Mouse (Mus musculus) MEL-GATA-1-ER (cell line): ENCODE data around the gene A930009A15Rik.
A peak's percentile ranks its signal among the peaks of the same experiment; 100 is the strongest.

Source experiments
- DNase-seq: peaks from one replicate; pipeline ENCODE4 v3.0.0-alpha.2; 2012; ENCODE audit warnings: low read depth; ENCODE audit errors: extremely low read depth

A930009A15Rik gene

DNA sequence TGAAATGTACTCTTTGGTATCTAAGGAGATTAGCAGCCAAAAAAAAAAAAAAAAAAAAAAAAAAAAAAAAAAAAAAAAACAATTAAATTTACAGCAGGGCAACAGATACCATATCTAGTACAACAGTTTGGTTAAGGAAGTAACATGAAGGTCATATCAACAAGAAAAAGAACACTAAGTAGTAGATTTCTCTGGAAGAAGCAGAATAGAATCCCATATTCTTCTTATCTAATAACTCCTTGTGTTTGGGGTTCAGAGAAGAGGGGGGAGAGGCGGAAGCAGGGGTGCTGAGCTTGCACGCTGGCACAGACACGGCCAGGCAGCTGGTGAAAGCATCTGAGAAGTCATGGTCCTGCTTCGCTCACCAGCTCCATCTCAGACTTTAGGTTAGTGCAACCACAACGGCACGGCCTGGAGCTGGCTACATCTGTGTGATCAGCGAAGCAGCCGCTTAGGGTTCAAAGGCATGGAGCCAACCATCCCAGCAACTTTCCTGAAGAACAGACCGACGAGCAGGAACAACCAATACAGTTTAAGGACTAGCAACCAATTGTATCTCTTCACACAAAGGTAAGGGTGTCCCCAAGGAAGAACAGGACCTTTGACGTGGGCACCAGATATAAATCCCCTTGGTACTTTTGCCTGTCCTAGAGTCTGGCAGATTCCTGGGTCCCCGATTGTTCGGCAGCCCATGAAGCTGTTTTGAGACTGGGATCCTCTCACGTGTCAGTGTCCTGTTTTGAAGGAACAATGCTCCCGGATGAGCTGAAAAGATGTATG lies at the start of gene A930009A15Rik:
Gene A930009A15Rik (plus strand): TSS at position 275 of the 780 bp plus-strand sequence.
- peak; percentile 57 for DNase-seq

- no peak for DNase-seq
Measured at GRCm38 (mm10) chr10:115520200-115521080, 49.3 kb upstream of the A930009A15Rik start.

GRCm38 (mm10) chr10:115521081-115521451 lies 48.7 kb upstream of the A930009A15Rik start:
- DNase-seq, result no peak

DNA sequence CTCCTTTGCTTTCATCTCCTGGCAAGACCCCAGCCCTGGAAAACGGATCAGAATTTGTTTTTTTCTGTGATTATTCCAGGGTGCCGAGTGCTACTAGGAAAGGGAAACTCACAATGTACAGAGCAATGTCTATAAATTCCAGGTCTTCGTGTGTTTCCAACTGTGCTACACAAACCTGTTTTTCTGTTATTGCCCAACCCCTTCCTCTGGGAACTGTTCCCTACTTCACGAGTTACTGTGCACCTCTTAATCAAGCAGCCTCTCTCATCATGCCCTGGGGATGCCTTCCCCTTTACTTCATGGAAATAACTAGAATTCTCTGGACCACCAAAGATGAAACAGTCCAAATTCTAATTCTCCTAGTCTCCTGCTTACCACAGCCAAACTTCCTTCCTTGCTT lies 40.9 kb upstream of the A930009A15Rik start:
- no peak for DNase-seq

DNA sequence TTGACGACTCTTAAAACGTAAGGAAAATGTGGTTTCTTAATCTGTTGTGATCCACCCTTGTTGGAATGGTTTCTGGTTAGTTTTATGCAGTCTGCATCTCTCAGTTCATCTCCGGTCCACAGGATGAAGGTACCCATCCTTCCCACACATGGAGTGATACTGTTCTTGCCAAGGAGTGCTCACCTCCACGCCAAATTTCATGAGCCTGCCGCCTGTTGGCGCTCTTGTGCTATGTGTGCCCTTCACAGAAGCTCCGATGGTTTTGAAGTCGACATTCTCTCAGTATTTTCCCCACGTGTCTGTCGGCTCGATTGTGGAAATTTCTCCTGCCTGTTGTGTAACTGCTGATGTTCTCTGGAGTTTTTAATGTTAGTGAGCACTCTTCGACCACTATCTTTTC lies 40.0 kb upstream of the A930009A15Rik start:
- DNase-seq, result no peak

DNA sequence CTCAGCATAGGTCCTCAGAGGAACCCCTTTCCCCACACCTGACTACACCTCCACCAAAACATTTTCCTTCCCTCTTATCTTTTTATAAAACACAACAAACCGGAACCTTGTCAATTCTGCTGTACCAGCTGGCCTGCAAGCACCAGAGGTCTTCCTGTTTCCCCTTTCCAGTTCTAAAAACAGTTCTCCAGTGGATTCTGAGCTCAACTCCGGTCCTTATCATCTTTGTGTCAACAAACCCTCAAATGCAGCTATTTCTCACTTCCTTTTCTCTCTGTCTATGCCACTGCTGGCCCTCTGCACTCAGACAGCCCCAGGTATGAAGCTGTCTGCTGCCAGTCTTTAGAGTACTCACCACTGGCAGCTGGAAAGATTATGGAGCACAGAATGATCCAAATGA lies 39.0 kb upstream of the A930009A15Rik start:
- peak; percentile 47 for DNase-seq

DNA sequence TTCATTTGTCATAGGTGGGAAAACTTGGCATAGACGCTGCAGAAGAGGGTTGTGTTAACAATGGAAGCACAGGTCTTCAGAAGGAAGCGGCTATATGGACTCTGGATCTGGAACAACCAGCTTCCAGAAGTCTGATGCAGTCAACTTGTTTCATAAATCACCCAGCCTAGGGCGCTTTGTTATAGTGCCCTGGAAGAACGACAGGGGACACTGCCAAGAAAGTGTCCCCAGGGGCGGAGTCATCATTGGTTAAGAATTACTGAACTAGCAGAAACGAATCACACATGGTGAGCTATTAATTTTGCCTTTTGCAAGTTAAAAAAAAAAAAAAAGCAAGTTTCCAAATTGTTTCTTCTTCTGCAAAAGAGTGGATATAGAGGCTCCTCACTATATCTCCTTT lies 26.9 kb upstream of the A930009A15Rik start:
- DNase-seq, result no peak

DNA sequence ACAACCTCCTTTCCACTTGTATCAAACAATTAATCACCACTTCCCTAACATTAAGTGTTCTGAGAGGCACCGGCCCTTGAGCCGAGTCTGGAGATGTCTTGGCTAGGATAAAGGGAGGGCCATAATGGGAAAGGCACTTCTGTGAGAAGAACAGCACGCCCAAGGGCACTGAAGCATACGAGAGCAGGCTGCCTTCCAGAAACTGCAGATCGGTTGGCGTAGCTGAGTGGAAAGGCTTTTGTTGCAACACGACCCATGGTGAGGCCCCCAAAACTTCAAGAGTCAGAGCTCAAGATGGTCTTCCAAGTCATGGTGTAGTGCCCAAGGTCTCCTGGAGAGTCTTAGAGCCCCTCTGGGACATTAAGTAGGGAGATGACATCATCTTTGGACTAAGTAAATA lies 19.5 kb upstream of the A930009A15Rik start:
- no peak for DNase-seq

GRCm38 (mm10) chr10:115551069-115551468 lies 18.7 kb upstream of the A930009A15Rik start:
- no peak for DNase-seq

- no peak for DNase-seq
Measured at GRCm38 (mm10) chr10:115553352-115554113, 16.3 kb upstream of the A930009A15Rik start.

- DNase-seq, result no peak
Measured at GRCm38 (mm10) chr10:115555191-115555765, 14.5 kb upstream of the A930009A15Rik start.

GRCm38 (mm10) chr10:115556738-115557242 lies 13.0 kb upstream of the A930009A15Rik start:
- DNase-seq, result no peak

GRCm38 (mm10) chr10:115561136-115561880 lies 8.5 kb upstream of the A930009A15Rik start:
- no peak for DNase-seq

DNA sequence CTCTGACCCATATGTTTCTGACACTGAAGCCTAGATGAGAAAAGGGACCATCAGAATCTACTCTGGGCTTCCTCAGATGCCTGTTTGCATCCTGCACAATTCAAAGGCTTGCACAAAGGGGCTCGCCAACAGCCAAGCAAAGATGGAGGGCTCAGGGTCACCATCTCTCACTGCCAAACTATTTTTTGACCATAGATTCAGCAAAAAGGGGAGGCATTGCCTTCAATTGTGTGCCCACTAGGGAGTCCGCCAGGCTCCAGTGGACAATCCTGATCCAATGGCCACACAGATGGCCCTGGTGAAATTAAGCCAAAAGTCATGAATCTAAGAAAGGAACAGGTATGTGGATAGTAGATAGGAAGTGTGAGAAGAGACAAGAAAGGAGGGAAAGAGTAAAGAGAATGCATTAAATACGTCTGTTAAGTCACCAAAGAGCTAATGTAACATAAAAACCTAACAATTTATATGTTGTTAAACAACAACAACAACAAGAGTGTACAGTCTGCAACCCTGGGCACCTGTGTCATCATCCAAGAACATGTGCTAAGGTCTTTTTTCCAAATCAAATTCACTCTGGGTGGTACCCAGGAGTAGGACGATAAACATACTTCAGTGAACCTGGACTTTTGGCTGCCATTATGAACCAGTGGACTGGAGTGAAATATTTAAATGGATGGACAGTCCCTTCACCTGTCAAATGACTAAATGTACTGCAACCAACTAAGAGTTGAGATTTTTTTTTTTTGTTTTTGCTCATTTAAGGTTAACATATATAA lies 6.7 kb upstream of the A930009A15Rik start:
- no peak for DNase-seq

DNA sequence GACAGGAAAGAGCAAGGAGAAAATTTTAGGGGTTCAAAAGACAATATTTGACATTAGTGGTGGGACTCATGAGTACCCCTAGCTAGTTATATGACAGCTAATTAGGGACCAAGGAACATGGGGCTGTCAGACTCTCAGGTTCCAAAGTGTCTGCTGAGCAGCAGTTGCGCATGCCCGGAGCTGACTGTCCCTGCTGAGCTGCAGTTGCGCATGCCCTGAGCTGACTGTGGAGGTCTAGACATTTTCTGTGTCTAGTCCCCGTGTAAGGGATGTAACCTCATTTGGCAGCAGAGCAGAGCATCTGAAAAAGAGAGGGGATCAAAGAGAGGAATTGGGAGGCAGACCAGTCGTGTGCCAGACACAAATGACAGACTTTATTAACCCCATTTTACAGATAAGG lies 5.8 kb upstream of the A930009A15Rik start:
- DNase-seq, result no peak

GRCm38 (mm10) chr10:115570577-115570976 lies 791 bp downstream of the A930009A15Rik start:
- DNase-seq, result no peak

DNA sequence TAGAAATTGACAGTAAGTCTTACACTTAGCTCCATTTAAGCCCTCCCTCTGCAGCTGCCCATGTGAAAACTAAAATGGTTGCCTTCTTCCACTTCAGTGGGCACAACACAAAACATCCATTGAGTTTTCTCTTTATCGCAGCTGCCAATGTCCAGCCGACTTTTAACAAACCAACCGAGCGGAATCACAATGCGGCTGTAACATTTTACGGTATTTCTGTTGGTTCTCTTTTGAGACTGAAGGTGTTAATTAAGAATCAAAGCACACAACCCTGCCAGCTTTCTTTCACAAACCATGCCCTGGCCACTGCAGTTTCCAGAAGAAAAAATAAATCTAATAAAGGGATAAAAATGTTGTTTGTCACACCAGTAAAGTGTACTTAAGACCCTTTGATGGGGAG lies 1.5 kb downstream of the A930009A15Rik start:
- no peak for DNase-seq

DNA sequence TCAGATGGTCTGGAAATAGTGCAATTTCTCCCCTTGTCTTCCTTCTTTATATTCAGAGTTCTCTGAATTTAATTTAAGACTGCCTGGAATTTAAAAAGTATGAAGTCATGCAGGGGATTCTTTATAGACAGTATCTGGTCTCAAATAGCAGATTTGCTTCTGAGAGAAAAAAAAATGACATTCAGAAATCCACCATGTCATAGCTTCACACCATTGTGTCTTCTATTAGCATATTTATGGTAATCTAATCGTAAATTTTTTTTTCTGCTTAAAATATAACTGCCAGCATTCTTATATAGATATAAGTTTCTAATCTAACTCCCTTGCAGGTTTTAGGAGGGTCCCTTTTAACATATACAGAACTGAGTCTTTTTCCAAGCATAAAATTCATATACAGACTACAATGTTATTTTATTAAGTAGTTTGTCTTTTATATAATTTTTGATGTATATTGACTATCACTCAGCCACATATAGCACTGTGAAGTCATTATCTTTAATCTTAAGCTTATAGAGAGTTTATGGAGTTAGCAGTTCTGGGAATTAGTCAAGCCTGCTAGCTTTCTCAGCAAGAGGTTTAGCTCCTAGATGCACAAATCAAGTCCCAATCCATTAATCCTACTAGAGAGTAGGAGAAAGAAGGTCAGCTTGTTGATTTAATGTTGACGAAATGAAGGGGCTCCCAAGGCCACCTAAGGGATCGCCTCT lies 2.1 kb downstream of the A930009A15Rik start:
- no peak for DNase-seq

DNA sequence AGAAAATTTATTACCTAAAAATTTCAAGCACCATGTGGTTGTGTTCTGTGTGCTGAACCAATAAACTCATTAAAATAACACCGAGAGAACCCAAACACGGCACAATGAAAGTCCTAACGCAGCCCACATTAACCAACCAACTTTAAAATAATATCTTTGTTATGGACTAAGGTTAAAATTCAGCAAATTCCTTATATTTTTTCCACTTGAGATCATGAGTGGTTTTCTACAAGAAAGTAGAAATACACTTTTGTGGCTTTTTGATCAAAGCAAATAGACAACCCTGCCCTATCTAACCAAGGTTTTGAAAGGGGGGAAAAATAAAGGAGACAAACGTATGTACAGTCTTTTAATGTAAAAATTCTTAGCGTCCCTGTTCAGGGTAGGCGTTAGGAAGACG lies 9.3 kb downstream of the A930009A15Rik start:
- DNase-seq, result no peak
